Mouse (Mus musculus): ENCODE results near the gene Kcnip3.

The Kcnip3 gene

DNA sequence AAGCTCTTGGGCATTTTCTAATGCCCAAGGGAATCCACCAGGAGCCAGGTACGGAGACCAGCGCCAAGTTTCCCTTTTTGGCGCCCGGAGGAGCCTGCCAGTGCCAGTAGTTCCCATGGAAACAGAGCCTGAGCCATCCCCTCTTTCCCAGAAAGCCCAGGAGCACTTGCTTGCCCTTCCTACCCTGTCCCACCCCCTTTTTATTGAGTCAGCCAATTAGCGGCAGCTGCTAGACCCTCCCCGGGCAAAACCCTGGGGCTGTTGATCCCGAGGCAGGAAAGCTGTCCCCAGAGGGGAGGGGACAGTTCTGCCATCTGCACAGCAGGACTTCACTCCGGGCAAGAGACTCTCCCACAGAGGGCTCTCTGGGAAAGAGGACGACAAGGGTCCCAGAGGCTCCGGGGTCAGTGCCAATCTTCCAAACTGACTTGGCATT lies at the start of gene Kcnip3:
TSS of gene Kcnip3 (minus strand) at position 89 of the 436 bp plus-strand sequence.
- no peak for DNase-seq (ENCODE audit: low read depth in 2 of 2, low spot score in 2 of 2)

- DNase-seq (ENCODE audit: low read depth in 2 of 2, low spot score in 2 of 2): peak; percentile 47 to 64
These were observed 37.4 kb upstream of the Kcnip3 start for GRCm38 (mm10) chr2:127559070-127559966.

GRCm38 (mm10) chr2:127551078-127551477 lies 29.2 kb upstream of the Kcnip3 start:
- no peak for DNase-seq (ENCODE audit: low read depth in 2 of 2, low spot score in 2 of 2)

GRCm38 (mm10) chr2:127550446-127550845 lies 28.6 kb upstream of the Kcnip3 start:
- DNase-seq (ENCODE audit: low read depth in 2 of 2, low spot score in 2 of 2): no peak

DNA sequence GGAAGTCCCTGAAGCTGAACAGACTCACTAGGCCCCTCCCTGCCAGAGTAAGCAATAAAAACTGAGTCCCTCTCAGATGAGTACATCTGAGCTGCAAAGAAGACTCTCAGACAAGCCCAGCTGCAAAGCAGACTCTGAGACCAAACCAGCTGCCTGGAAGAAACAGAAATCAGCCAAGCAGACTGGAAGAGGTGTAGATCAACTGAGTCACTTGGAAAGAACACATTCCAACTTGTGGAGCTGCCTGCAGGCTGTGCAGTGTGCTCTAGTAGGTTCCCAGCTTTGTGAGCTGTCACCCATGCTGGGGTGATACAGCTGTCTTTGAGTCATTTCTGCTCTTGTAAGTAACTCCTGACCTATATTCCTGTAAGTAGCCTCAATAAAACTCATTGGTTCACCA lies 27.8 kb upstream of the Kcnip3 start:
- DNase-seq (ENCODE audit: low read depth in 2 of 2, low spot score in 2 of 2): no peak

GRCm38 (mm10) chr2:127548342-127549074 lies 26.6 kb upstream of the Kcnip3 start:
- no peak for DNase-seq (ENCODE audit: low read depth in 2 of 2, low spot score in 2 of 2)

GRCm38 (mm10) chr2:127541697-127542096 lies 19.8 kb upstream of the Kcnip3 start:
- DNase-seq (ENCODE audit: low read depth in 2 of 2, low spot score in 2 of 2): no peak

DNA sequence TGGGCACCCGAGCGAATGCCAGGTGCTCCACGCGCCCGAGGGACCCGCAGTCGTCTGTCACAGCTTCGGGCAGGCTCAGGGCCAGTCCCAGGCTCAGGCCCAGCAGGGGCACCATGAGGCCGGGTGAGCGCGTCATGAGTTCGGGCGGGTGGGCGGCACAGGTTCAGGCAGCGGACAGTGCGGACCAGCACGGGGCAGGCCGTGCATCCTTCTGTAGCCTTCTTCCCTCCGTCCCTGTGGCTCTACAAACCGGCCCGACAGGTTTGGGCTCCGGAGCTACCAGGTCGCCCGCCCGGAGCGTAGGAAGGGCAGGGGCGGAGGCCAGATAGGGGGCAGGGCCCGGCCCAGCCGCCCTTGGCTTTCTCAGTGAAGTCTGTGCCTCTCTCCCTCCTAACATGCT lies 19.3 kb upstream of the Kcnip3 start, which contains the start of gene Prom2:
TSS of gene Prom2 (minus strand) at position 283 of the 400 bp plus-strand sequence.
- no peak for DNase-seq (ENCODE audit: low read depth in 2 of 2, low spot score in 2 of 2)

- DNase-seq (ENCODE audit: low read depth in 2 of 2, low spot score in 2 of 2): no peak
These were observed 17.6 kb upstream of the Kcnip3 start for GRCm38 (mm10) chr2:127539494-127539893.

DNA sequence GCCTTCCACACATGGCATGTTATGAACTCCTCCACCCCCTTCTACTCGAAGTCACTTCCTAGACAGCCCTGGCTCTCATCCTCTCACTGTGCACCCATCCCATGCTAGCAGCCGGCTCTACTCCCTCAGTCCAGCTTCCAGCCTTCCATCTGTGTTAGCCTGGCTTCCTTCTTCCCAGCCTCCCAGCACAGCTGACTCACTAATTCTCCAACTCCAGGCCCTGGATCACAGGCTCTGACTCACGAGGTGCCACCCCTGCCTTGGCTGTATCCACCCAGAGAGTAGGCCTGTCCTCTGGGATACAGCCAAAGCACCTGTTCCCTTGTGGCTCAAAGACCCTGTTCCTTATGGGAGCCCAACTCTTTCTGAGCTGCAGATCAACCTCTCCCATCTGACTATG lies 15.7 kb upstream of the Kcnip3 start:
- no peak for DNase-seq (ENCODE audit: low read depth in 2 of 2, low spot score in 2 of 2)

GRCm38 (mm10) chr2:127535363-127535762 lies 13.5 kb upstream of the Kcnip3 start:
- no peak for DNase-seq (ENCODE audit: low read depth in 2 of 2, low spot score in 2 of 2)

GRCm38 (mm10) chr2:127532379-127532778 lies 10.5 kb upstream of the Kcnip3 start:
- no peak for DNase-seq (ENCODE audit: low read depth in 2 of 2, low spot score in 2 of 2)

DNA sequence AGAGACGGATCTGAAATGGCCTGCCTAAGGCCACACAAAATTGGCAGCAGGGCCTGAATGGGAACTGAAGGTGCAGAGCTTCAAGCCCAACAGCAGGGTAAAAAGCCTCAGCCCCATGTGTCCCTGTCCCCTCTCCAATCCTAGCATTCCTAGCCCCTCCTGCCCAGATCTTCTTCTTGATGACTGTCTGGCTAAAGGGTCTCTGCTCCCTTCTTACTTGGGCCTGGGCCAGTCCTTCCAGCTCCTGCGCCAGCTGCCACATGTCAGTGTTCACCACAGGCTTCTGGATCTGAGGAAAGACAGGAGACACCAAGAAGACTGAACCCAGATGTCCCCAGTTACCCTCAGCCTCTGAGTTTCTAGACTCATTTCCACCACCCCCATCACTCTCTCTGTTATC lies 9.7 kb upstream of the Kcnip3 start:
- DNase-seq (ENCODE audit: low read depth in 2 of 2, low spot score in 2 of 2): no peak

GRCm38 (mm10) chr2:127530418-127530817 lies 8.5 kb upstream of the Kcnip3 start:
- no peak for DNase-seq (ENCODE audit: low read depth in 2 of 2, low spot score in 2 of 2)

DNA sequence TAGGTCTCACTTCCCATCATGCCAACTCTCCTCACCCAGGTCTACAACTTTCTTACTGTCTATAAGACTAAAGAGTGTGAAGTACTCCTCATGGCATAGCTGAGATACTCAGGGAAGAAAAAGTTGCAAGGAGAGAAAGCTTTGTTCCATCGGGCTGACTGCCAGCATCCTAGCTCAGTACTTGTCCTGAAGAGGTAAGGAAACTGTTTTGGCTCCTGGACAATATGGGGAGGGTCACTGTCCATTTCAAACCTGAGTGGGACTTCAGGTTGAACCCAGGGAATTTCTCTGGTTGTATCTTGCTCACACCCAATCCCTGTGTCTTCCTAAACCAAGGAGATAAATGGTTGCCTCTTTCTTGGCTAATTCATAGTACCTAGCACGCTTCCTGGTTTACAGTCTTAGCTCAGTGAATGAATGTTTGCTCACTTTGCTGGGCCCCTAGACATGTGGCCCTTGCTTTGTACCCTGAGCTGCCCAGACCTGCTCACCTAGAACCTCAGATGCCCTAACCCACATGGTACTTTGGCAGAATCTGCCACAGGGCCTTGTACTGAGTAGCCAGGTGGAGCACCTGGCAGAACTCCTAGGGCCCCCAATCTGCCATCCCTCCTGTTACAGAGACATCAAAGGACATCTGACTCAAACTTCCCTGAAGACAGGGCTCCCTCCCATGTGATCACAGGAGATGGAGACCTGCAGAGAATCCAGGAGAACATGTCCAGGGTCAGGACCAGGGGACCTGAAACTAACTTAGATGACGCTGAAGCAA lies 3.3 kb upstream of the Kcnip3 start:
- no peak for DNase-seq (ENCODE audit: low read depth in 2 of 2, low spot score in 2 of 2)

DNA sequence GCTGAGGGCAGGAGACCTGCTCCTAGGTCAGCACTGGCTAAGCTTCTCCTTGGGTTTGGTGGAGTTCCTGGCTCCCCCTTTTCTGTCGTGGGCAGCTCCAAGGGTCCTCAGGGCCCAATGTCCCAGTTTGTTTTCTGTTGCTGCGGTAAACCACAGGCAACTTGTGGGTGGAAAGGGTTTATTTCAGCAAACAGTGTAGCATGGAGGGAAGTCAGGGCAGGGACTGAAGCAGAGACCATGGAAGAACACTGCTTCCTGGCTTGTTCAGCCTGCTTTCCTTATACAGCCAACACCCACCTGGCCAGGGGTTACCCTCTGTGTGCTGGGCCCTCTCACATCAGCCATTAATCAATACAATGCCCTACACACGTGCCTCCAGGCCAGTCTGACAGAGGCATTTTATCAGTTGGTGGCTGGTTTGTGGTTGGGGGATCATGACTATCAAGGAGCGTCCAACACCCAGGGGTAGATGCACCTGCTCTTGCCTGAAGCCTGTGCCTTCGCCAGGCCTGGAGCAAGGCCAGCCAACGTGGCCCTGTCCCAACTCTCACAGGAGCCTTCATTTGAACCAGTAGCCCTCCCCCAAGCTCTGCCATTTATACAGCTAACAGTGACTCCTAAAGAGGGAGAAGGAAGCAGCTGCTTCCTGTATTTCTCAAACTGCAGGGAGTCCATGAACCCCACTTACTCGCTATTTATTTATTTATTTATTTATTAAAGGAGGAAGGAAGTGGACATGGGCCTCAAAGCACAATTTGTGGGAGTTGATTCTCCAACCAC lies 2.2 kb upstream of the Kcnip3 start:
- no peak for DNase-seq (ENCODE audit: low read depth in 2 of 2, low spot score in 2 of 2)

- DNase-seq (ENCODE audit: low read depth in 2 of 2, low spot score in 2 of 2): no peak
These were observed 505 bp downstream of the Kcnip3 start for GRCm38 (mm10) chr2:127521172-127522005.

DNA sequence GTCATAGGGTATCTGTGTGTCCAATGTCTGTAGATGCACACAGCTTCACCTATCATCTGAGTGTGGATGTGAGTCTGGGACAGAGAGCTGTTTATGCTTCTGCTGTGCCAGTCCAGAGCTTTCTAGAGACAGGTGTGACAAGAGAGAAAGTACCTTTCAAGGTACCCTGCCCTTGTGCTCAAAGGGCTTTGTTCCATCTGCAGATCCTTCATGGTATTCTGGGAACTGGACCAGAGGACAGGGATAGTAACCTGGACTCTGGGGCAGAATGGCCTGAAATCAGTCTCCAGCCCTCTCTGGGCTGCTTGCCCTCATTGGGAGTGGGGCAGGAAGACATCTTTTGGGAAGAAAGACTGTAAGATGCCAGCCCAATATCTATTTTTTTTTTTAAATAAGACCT lies 1.8 kb downstream of the Kcnip3 start:
- no peak for DNase-seq (ENCODE audit: low read depth in 2 of 2, low spot score in 2 of 2)

GRCm38 (mm10) chr2:127519308-127519707 lies 2.6 kb downstream of the Kcnip3 start:
- DNase-seq (ENCODE audit: low read depth in 2 of 2, low spot score in 2 of 2): no peak

DNA sequence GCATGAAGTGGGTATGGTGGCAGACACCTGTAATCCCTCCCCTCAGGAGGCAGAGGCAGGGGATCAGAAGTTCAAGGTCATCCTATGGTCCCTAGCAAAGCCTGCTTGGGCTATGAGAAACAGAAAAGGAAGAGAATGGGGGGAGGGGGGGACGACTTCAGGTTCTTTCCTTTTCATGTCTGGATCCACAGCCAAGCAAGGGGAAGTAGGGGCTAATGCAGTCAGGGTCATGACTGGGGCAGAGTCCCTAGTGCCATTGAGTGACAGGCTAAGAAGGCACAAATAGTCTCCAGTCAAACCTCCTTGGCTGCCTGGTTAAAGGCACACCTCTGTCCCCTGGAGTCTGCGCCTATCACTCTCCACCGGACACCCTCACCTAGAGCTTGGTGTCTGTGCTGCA lies 3.1 kb downstream of the Kcnip3 start:
- no peak for DNase-seq (ENCODE audit: low read depth in 2 of 2, low spot score in 2 of 2)

All from CD8-positive naive resting alpha-beta T cell, adult 2 months (primary cell).